Mouse (Mus musculus) heart, postnatal 0 days (tissue): ENCODE results near the gene Cacng6.

Source experiments
- CTCF ChIP-seq: IDR thresholded peaks from 2 replicates; pipeline ENCODE4 v1.5.1; 2016; ENCODE audit warnings: antibody characterized with exemption, control low read depth, low read depth
- EP300 ChIP-seq: IDR thresholded peaks from 2 replicates; pipeline ENCODE4 v1.6.1; 2016; ENCODE audit warnings: antibody characterized with exemption, low read depth

DNA sequence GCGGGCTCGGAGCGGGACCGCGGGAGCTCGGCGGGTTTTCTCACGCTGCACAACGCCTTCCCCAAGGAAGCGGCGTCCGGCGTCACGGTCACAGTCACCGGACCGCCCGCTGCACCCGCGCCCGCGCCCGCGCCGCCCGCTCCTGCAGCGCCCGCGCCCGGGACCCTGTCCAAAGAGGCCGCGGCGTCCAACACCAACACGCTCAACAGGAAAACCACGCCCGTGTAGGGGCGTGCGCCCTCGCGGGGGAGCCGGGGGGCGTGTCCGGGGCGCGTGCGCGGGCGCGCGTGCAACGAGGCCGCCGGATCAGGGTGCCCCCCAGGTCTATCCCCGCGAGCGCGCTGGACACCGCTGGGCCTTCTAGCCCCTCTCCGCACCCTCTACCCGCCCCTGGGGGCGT lies 8.6 kb upstream of the Cacng6 start:
- TF ChIP-seq CTCF (no peak), EP300 (no peak)
